Mouse (Mus musculus) c-Kit-positive CD71-positive TER-119-negative erythroid progenitor cells, embryonic 14.5 days (primary cell): ENCODE results near the gene P2rx4.
A peak's percentile ranks its signal among the peaks of the same experiment; 100 is the strongest.
"Not testable (repeated sequence)": the region's sequence is repeated elsewhere in the genome, so short reads cannot be mapped to it uniquely, and the experiment has no call there.

Source experiments
- DNase-seq: peaks from one replicate; pipeline ENCODE4 v3.0.0-alpha.2; 2013; ENCODE audit warnings: low read depth

Gene P2rx4

DNA sequence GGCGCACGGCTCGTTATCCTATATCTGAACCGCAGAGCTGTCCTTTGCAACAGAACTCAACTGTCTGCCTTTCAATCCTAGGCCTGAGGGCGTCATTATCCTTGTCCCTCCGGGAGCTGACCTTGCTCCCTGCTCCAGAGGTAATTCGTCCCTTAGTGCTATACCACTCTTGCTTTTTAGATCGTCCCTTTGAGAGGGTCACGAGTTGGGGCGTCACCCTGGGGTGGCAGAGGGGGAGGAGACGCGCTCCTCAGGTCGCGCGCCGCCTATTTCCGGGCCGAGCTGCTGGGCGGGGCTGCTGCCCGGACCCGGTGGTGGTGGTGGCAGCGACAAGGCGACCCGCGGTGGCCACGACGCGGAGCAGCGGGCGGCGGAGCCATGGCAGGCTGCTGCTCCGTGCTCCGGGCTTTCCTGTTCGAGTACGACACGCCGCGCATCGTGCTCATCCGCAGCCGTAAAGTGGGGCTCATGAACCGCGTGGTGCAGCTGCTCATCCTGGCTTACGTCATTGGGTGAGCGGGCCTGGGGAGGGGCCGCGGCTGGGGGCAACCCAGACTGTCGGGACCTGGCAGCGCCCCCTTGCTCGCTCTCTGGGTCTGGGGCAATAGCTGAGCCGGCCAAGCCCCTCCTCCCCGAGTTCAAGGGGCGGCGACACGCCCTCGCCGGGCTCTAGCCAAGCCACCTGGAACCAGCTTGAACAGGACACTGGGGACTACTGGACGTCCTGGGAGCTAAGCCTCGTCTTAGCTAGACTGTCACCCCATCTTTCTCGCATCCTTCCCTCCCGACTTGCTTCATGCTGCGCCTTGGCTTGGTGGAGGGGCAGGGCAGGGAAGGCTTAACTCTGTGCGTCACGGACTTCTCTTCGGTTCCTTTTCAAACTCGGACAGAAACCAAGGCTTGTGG, at the start of gene P2rx4:
Gene P2rx4 (plus strand): TSS at position 269 of the 906 bp plus-strand sequence.
- DNase-seq = peak; percentile 72

GRCm38 (mm10) chr5:122662501-122662900, 44.8 kb upstream of the P2rx4 start:
- DNase-seq = no peak

GRCm38 (mm10) chr5:122665036-122665435, 42.3 kb upstream of the P2rx4 start:
- no peak for DNase-seq

DNA sequence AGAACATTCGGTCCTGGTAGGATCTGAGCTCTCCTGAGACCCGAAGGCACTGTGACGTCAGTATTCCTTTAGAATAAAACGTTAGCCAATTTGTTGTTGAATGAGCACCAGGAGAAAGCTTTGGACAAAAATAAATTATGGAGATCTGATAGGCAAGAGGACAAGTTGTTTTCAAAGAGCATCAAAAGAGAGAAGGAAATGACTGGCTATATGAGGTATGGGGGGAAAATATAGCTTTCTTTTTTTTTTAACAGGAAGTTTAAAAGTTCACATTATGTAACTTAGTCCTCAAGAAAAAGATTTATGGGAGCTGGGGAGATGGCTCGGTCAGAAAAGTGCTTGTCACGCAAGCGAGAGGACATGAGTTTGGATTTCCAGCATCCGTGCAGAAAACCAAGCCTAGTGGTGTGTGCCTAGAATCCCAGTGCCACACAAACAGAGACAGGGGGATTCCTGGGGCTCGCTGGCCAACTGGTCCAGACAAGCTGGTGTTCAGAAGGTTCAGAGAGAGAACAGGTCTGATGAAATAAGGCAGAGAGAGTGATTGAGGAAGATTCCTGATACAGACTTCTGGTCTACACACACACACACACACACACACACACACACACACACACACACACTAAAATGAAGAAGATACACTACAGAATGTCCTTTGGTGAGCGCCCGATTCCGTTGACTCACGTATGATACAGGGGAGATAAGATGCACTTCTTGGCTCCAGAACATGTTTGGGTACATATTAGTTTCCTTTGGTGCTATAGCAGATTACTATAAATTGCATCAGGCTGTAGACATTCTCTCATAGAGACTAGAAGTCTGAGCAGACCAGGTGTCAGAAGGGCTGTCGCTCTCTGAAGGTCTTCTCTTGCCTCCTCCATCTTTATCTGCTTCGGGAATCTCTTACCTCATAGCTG, 38.1 kb upstream of the P2rx4 start:
- DNase-seq = no peak

- not testable (repeated sequence) for DNase-seq
Measured at GRCm38 (mm10) chr5:122671641-122672040, 35.7 kb upstream of the P2rx4 start.

DNA sequence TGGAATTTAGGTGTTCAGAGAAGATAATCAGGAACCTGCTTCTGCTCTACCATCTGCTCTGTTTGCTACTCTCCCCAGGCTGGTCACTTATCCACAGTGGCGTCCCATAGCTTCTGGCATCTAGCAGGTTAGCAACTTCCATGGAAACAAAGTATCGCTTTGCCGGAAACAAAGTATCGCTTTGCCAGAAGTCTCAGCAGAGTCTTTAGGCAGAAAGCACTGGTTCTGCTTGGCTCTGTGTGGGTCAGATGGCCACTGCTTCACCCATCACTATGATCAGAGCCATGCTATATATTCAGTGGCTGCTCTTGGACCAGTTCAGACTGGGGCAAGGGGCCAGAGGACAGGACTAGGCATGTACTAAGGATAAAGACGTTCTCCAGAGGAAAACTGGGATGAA, 35.0 kb upstream of the P2rx4 start:
- no peak for DNase-seq

DNA sequence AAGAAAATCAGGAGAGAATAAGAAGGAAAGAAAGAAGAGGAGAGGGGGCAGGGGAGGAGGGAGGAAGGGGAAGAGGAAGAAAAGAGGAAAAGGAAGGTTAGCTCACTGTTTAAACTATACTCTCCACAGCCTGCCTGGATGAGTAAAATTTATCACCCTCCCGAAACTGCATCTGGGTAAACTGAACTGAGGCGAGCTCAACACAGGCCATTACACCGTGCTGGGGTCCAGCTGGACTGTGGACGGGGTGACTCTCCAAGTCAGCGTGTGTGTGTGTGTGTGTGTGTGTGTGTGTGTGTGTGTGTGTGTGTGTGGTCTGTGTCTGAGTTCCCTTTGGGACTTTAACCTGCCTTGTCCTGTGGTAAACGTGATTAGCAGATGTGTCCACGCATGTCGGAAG, 31.3 kb upstream of the P2rx4 start:
- no peak for DNase-seq

GRCm38 (mm10) chr5:122677983-122678382, 29.4 kb upstream of the P2rx4 start:
- DNase-seq = no peak

- DNase-seq = no peak
Measured at GRCm38 (mm10) chr5:122679881-122680280, 27.5 kb upstream of the P2rx4 start.

GRCm38 (mm10) chr5:122681276-122681675, 26.1 kb upstream of the P2rx4 start:
- DNase-seq = no peak

DNA sequence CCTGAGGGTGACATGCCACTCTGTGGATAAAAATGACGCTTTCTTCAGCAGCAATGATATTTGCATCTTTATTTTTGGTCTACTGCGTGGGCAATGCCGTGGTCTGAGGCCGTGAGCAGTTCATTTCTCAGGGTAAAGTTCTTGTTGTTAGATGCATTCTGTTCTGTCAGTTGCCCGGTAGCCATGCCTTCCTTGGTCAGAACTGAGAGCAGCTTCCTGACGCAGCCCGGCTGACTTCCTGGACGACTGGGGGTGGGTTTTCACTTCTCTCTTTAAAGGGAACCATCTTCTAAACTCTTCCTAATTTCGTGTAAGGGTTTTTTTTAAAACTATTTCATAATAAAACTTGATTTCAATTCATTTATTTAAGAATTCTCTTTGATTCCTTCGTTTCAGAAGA, 23.4 kb upstream of the P2rx4 start:
- DNase-seq = no peak

DNA sequence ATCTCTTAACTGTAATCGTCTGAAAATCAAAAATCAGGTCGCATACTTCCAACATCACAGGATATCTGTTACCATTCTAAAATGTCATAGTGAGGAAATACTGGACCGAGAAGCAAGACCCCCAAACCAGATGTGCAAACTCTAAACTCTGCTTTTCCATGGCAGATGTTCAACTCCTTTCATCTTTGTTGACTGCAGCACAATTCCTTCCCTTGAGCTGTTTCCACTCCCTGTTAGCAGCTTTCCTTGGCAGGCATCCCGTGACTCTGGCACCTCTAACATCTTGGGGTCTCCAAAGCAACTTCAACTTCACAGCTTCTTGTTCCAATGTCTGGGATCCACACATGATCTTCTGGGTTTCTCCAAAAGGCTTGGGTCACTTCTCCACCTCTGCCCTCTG, 20.0 kb upstream of the P2rx4 start:
- DNase-seq = no peak

GRCm38 (mm10) chr5:122689153-122689552, 18.2 kb upstream of the P2rx4 start:
- no peak for DNase-seq

- no peak for DNase-seq
Measured at GRCm38 (mm10) chr5:122690486-122690885, 16.9 kb upstream of the P2rx4 start.

DNA sequence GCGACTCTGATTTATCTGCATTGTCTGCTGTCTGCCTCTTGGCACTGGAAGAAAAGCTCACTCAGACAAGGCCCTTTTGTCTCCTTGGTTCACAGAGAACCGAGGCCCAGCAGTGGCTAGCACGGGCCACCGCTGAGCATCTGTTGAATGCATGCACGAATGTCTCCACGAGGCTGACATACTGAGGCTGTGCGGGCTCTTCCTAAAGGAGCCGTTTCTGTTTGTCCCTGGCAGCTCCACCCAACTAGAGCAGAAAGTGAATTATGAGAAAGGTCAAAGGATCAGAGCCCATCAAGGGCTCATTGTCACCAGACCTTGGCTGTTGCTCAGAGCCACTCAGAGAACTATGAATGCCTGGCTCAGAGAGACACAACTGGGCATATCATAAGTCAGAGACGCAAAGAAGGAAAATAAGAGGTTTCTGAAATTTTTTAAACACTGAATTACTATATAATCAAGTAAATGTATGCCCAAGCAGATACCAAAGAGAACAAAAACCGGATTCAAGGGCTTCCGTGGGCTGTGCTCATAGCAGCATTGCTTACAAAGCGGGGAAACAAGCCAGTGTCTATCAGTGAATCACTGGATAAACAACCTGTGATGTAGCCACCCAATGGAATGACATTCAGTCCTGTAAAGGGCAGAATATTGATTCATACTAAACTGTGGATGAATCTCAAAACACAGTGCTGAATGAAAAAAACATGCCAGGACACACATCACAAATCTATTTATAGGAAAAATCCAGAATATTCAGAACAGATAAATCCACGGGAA, 13.7 kb upstream of the P2rx4 start:
- DNase-seq = no peak

- DNase-seq = no peak
Measured at GRCm38 (mm10) chr5:122695516-122695915, 11.8 kb upstream of the P2rx4 start.

DNA sequence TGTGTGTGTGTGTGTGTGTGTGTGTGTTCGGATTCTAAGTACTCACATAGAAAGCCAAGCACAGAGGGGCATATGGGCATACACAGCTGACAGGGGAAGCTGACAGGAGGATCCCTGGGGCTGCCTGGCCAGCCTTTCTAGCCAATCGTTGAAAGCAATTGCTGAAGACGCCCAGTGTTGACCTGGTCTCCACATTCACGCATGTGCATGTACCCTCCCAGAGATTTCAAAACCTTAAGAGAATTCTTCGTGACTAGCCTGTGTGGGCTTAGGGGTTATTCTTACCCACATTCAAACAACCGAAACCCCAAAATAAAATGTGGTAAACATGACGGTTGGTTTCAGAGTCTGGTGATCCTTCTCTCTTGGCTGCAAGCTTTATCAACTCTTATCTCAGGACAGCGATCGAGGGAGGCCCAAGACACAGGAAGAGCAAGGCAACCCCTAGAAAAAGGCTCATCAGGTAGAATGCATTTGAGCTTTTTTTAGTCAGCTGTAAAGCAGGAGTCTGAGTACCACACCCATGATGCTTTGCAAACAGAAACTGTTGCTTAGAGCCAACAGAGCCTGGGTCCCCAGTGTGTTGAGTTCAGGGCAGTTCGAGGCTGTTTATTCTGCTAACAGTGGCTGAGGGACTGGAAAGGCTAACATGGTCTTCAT, 9.2 kb upstream of the P2rx4 start:
- DNase-seq = no peak

- no peak for DNase-seq
Measured at GRCm38 (mm10) chr5:122698701-122699060, 8.7 kb upstream of the P2rx4 start.

DNA sequence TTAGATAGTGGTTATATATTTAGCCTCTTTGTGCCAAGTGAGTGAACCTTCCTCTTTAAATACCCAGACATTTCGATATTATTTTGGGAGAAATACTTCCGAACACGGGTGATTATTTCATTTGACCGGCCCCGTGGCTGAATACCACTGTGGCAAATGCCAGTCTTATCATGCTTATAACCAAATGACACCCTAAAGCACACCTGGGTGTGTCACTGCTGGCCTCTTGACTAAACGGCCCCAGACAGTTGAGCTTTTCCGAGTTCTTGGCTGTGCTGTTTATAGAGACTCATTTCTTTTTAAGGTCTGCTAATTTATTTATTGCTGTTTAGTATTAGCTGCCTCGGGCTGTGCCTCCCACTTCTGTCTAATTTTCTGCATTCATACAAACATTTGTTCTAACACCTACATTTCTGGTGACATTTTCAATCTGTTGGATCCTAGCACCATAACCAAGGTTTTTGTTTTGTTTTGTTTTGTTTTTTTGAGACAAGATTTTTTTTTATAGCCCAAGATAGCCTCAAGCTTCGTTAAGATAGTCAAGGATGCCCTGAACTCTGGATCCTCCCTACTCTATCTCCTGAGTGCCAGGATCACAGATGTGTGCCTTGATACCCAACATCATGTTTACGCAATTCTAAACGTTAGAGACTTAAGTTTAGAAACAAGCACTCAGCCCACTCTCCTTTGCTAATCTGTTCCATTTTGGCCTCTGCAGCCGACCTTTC, 7.1 kb upstream of the P2rx4 start:
- DNase-seq = no peak

DNA sequence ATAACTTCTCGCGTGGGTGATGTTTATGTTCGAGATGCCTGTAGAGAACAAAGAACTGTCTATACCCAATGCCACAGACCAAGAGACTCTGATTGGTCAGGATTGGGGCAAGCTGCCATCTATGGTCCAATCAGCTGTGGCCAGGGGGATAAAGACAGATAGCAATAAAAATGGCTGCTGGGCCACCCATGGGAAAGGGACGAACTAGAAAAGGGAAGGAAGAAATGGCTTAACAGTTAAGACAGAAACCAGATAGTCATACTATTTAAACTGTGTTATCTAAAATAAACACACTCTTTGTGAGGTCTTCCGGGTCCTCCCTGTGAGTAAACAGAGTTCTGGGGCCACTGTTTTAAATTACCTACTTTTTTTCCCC, 6.5 kb upstream of the P2rx4 start:
- peak; percentile 51 for DNase-seq

DNA sequence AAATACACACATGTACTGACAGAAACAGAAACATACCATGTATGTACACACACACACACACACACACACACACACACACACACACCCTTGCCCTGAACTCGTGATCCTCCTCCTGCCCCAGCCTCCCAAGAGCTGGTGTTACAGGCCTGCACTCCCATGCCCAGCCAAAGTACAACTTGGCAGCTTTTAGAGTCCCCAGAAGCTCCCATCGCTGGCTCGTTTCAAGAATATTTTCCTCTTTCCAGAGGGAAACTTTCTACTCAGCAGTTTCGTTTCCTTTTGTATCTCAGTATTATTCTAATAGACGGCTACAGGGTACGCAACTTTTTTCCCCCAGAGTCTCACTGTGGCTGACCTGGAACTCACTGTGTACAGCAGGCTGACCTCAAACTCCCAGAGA, 5.2 kb upstream of the P2rx4 start:
- no peak for DNase-seq
